Mouse (Mus musculus) testis, adult 2 months (tissue): ENCODE results near the gene Kcna4. TPM values are rescaled to one million over a fixed set of nuclear protein-coding genes. Genes with fewer than 3 reads are reported as not detected.

Experiments used
- H3K27ac ChIP-seq: fragments of 200-500 bp; 2 replicates; pipeline ENCODE4 v1.5.1; 2012; ENCODE audit warnings: low read depth, low read length; ENCODE audit not compliant: control insufficient read depth, insufficient read depth
- H3K27me3 ChIP-seq: fragments of 200-500 bp; 2 replicates; pipeline ENCODE4 v1.6.1; 2012; ENCODE audit warnings: mild to moderate bottlenecking, low read length, moderate library complexity; ENCODE audit not compliant: control insufficient read depth, insufficient read depth
- H3K36me3 ChIP-seq: fragments of 200-500 bp; 2 replicates; pipeline ENCODE4 v1.6.1; 2012; ENCODE audit warnings: mild to moderate bottlenecking, low read length; ENCODE audit not compliant: control insufficient read depth, insufficient read depth
- H3K4me1 ChIP-seq: fragments of 200-500 bp; 2 replicates; pipeline ENCODE4 v1.6.1; 2012; ENCODE audit warnings: low read length; ENCODE audit not compliant: control insufficient read depth, insufficient read depth
- H3K4me3 ChIP-seq: fragments of 200-500 bp; 2 replicates; pipeline ENCODE4 v1.5.1; 2012; ENCODE audit warnings: low read depth, mild to moderate bottlenecking, low read length, moderate library complexity, mixed read lengths; ENCODE audit not compliant: control insufficient read depth
- CTCF ChIP-seq: fragments of 200-500 bp; IDR thresholded peaks from 2 replicates; pipeline ENCODE4 v1.5.1; 2012; ENCODE audit warnings: low read depth, mild to moderate bottlenecking, inconsistent platforms, low read length, moderate library complexity; ENCODE audit not compliant: control insufficient read depth, insufficient read depth, insufficient replicate concordance
- POLR2A ChIP-seq: fragments of 200-500 bp; IDR thresholded peaks from 2 replicates; pipeline ENCODE4 v1.6.1; 2012; ENCODE audit warnings: low read depth, mild to moderate bottlenecking, inconsistent platforms, low read length, moderate library complexity; ENCODE audit not compliant: control insufficient read depth
- polyA plus RNA-seq: library from polyadenylated mRNA; depleted of rRNA; stranded (reverse); fragments of >200 nt; gene quantifications from 2 replicates; pipeline ENCODE4 v1.2.3, GENCODE M21; 2012; rRNA removed

The Kcna4 gene
- polyA plus RNA-seq, 1 experiment: 0.07 TPM

DNA sequence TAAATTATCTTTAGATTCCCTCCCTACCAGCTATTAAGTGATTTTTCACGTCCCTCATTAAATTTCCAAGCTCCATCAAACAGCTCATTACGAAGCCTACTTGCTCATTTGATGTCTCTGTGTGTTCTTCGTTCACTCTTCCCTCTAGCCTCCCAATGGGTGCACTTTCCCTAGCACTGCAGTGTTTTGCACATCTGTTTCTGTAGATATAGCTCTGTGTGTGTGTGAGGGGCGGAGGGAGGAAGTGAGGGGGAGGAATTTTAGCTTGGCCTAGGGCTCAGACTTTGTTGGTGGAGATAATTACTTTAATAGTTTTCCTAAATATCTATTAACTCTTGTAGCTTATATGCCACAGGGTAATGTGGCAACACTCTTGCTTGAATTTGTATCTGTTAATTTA is 54.4 kb downstream of the Kcna4 start:
- Histone ChIP-seq H3K36me3 (no peaks in the 10 kb centered on the region), H3K4me3 (no peak overlapping the region), H3K27me3 (no peaks in the 10 kb centered on the region), H3K27ac (no peak overlapping the region), H3K4me1 (no peaks in the 10 kb centered on the region)
- no peak for TF ChIP-seq CTCF
- TF ChIP-seq POLR2A: no peak

DNA sequence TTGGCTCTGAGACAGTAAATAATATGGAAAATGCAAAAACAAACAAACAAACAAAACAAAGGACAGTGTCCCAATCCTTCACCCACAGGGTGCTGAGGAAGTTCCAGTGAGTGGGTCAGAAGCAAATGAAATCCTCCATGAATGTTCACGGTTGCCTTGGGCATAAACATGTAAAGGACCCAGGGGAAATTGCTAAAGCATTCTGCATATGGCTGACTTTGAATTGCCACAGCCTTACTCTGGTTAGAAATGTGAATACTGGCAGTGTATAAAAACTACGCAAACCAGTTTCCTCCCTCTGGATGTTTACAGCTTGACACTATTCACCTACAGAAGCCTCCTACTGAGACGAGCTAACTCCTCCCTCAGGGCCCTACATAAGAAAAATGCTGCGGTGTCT is 54.9 kb downstream of the Kcna4 start:
- H3K4me3 ChIP-seq: no peak overlapping the region
- TF ChIP-seq POLR2A (no peak), CTCF (no peak)
- no peak overlapping the region for H3K27ac ChIP-seq
- H3K36me3 ChIP-seq: no peaks in the 10 kb centered on the region
- H3K4me1 ChIP-seq: no peaks in the 10 kb centered on the region
- H3K27me3 ChIP-seq: no peaks in the 10 kb centered on the region

Other genes with a start within 250 kb of the Kcna4 start
- not detected in 2 replicates for gene Fshb, start 231.0 kb upstream of the Kcna4 start, polyA plus RNA-seq